Mouse (Mus musculus): ENCODE results near the gene Unc13a.

Gene Unc13a

GRCm38 (mm10) chr8:71580201-71580600 lies 91.4 kb downstream of the Unc13a start:
- DNase-seq, result no peak

GRCm38 (mm10) chr8:71579476-71579875 lies 92.1 kb downstream of the Unc13a start:
- DNase-seq, result no peak

- DNase-seq, result no peak
Measured at GRCm38 (mm10) chr8:71579009-71579408, 92.5 kb downstream of the Unc13a start.

GRCm38 (mm10) chr8:71577856-71578387 lies 93.6 kb downstream of the Unc13a start:
- no peak for DNase-seq

GRCm38 (mm10) chr8:71575020-71575419 lies 96.5 kb downstream of the Unc13a start:
- no peak for DNase-seq

- no peak for DNase-seq
Measured at GRCm38 (mm10) chr8:71574426-71574825, 97.1 kb downstream of the Unc13a start.
